Mouse (Mus musculus): ENCODE measurements around the gene Fgd4. TPM values are rescaled to one million over a fixed set of nuclear protein-coding genes. Genes with fewer than 3 reads are reported as not detected.
A peak's percentile ranks its signal among the peaks of the same experiment; 100 is the strongest.
"Not testable (repeated sequence)": the region's sequence is repeated elsewhere in the genome, so short reads cannot be mapped to it uniquely, and the experiment has no call there.

The Fgd4 gene
- polyA plus RNA-seq, 1 experiment from 2014 or later: 10.1 TPM

DNA sequence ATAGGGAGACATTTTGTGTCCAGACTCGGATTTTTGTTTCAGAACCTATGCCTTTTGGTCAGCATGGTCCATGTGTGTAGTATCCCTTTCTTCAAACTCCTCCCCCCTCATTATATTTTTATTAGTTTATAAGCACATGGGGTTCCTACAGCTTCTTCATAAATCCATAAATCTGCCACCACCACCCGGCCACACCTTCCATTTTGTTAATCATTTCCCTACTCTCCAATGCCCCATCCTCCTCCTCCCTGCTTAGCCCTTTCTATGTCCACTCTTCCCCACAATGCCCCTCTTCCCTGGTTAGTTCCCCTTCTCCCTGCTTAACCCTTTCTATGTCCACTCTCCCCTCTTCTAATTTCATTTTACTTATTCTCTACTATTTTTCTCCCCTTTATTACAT lies 99.4 kb downstream of the Fgd4 start:
- H3K36me3 ChIP-seq (ENCODE audit: control insufficient read depth, insufficient read depth, low read length): no peaks in the 10 kb centered on the region
- no peaks in the 10 kb centered on the region for H3K4me1 ChIP-seq (ENCODE audit: control insufficient read depth, insufficient read depth, low read length)
- no peak overlapping the region for H3K4me2 ChIP-seq (ENCODE audit: low read depth, severe bottlenecking)
- no peak overlapping the region for H3K4me3 ChIP-seq (ENCODE audit: low read depth, low read length)
- 76% methylated on average over 2 of the region's 2 CpGs for WGBS
- H3K9me3 ChIP-seq (ENCODE audit: control insufficient read depth, low read length): no peaks in the 10 kb centered on the region
- H3K9ac ChIP-seq (ENCODE audit: low read length): no peak overlapping the region
- DNase-seq (ENCODE audit: low spot score): no peak
- H3K27ac ChIP-seq (replicated peaks; ENCODE audit: low read depth, low read length): no peak overlapping the region
- no peak for ATAC-seq (ENCODE audit: insufficient number of reproducible peaks, low FRiP score, low TSS enrichment, low read depth)
- H3K27me3 ChIP-seq (ENCODE audit: control insufficient read depth, insufficient read depth, low read length): no peaks in the 10 kb centered on the region

DNA sequence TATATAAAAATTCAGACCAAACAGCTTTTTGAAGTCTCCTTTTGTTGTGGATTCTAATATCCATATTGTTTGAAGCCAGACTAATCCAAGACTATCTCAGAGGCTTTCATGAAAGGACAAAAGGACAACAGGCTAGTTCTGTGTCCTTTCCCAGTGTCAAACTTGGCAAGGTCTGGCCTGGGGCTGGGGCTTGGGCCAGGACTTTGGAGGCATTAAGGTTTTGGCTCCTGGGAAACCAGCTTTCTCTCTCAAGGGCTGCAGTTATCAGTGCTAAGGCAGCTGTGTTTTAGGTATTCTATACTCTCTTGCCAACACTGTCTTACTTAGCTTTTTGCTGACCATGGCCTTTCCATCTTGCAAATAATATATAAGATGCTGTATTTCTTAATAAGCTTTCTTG lies 101.6 kb downstream of the Fgd4 start:
- Histone ChIP-seq H3K9me3 (ENCODE audit: control insufficient read depth, low read length) (no peaks in the 10 kb centered on the region), H3K4me2 (ENCODE audit: low read depth, severe bottlenecking) (no peak overlapping the region), H3K4me3 (ENCODE audit: low read depth, low read length) (no peak overlapping the region), H3K36me3 (ENCODE audit: control insufficient read depth, insufficient read depth, low read length) (no peaks in the 10 kb centered on the region), H3K27me3 (ENCODE audit: control insufficient read depth, insufficient read depth, low read length) (no peaks in the 10 kb centered on the region), H3K4me1 (ENCODE audit: control insufficient read depth, insufficient read depth, low read length) (no peaks in the 10 kb centered on the region), H3K27ac (replicated peaks; ENCODE audit: low read depth, low read length) (no peak overlapping the region), H3K9ac (ENCODE audit: low read length) (no peak overlapping the region)
- no peak for DNase-seq (ENCODE audit: low spot score)
- ATAC-seq (ENCODE audit: insufficient number of reproducible peaks, low FRiP score, low TSS enrichment, low read depth): no peak

DNA sequence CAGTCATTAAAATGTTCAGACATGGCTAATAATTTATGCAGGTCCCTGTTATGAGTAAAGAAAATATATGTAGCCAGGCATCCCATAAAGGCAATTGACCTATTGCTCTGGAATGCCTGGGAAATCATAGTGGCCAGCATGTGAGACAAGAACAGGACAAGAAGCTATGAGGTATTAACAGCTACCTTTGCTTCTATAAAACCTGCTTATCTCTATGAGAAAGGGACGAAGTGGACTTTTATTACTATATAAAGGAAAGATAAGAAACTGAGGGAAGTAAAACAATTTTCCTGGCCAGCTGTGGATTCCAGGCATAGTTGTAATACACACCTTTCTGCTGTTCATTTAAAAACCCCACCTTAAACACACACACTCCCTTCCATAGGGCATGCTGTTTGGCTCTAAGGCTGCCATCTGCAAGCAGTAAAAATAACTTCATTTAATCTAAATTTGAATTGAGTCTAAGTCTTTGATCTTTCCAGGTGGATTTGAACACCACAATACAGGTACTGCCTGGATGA lies 114.8 kb downstream of the Fgd4 start:
- Histone ChIP-seq H3K36me3 (ENCODE audit: control insufficient read depth, insufficient read depth, low read length) (no peaks in the 10 kb centered on the region), H3K27ac (replicated peaks; ENCODE audit: low read depth, low read length) (no peak overlapping the region), H3K9me3 (ENCODE audit: control insufficient read depth, low read length) (no peaks in the 10 kb centered on the region), H3K4me3 (ENCODE audit: low read depth, low read length) (no peak overlapping the region), H3K4me1 (ENCODE audit: control insufficient read depth, insufficient read depth, low read length) (no peaks in the 10 kb centered on the region), H3K9ac (ENCODE audit: low read length) (no peak overlapping the region), H3K27me3 (ENCODE audit: control insufficient read depth, insufficient read depth, low read length) (no peaks in the 10 kb centered on the region), H3K4me2 (ENCODE audit: low read depth, severe bottlenecking) (no peak overlapping the region)
- ATAC-seq (ENCODE audit: insufficient number of reproducible peaks, low FRiP score, low TSS enrichment, low read depth): no peak
- whole genome bisulfite sequencing: 76% methylated on average over 1 of the region's 1 CpGs
- no peak for DNase-seq (ENCODE audit: low spot score)

DNA sequence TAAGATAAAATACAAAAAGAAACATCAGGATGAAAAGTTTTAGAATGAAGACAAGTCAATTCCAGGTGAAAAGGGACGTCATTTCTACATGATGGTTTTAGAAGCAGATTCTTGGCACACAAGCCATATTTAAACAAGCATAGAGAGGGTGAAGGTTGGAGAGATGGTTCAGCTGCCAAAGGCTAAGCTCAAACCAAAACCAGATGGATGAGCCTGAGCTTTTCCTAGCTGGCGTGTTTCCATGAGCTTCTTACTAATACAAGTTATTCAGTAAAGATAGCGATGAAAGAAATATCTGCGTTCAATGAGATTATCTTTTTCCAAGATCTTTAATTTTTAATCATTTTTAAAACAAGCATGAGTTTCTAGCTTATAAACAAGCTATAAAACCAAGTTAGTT lies 115.7 kb downstream of the Fgd4 start:
- no peak overlapping the region for H3K9ac ChIP-seq (ENCODE audit: low read length)
- ATAC-seq (ENCODE audit: insufficient number of reproducible peaks, low FRiP score, low TSS enrichment, low read depth) (no peak), DNase-seq (ENCODE audit: low spot score) (no peak)
- no peaks in the 10 kb centered on the region for H3K9me3 ChIP-seq (ENCODE audit: control insufficient read depth, low read length)
- H3K27me3 ChIP-seq (ENCODE audit: control insufficient read depth, insufficient read depth, low read length): no peaks in the 10 kb centered on the region
- H3K4me1 ChIP-seq (ENCODE audit: control insufficient read depth, insufficient read depth, low read length): no peaks in the 10 kb centered on the region
- no peaks in the 10 kb centered on the region for H3K36me3 ChIP-seq (ENCODE audit: control insufficient read depth, insufficient read depth, low read length)
- H3K4me3 ChIP-seq (ENCODE audit: low read depth, low read length): no peak overlapping the region
- H3K4me2 ChIP-seq (ENCODE audit: low read depth, severe bottlenecking): no peak overlapping the region
- no peak overlapping the region for H3K27ac ChIP-seq (replicated peaks; ENCODE audit: low read depth, low read length)
- 90% methylated on average over 4 of the region's 4 CpGs for WGBS

DNA sequence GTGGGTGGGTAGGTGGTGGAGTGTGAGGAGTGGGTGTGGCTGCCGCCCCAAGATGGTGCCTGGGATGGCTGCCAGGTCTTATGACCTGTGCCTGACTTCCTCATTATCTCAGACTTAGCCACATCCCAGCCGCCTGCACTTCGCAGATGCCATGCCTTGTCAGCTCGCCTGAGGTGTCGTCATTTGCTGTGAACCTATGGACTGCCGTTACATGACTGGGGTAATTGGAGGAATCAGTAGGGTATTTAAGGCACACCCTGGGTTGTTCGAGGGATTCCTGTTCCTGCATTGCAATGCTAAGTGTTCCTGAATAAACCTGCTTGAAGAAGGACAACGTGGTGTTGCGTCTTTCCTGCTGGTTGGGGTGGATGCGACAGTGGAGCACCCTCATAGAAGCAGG lies 126.9 kb downstream of the Fgd4 start:
- H3K9ac ChIP-seq (ENCODE audit: low read length); H3K27me3 ChIP-seq (ENCODE audit: control insufficient read depth, insufficient read depth, low read length); H3K4me3 ChIP-seq (ENCODE audit: low read depth, low read length); H3K4me1 ChIP-seq (ENCODE audit: control insufficient read depth, insufficient read depth, low read length); H3K4me2 ChIP-seq (ENCODE audit: low read depth, severe bottlenecking); DNase-seq (ENCODE audit: low spot score); H3K36me3 ChIP-seq (ENCODE audit: control insufficient read depth, insufficient read depth, low read length); H3K27ac ChIP-seq (replicated peaks; ENCODE audit: low read depth, low read length); ATAC-seq (ENCODE audit: insufficient number of reproducible peaks, low FRiP score, low TSS enrichment, low read depth); H3K9me3 ChIP-seq (ENCODE audit: control insufficient read depth, low read length): not testable (repeated sequence)
- WGBS: 93% methylated on average over 10 of the region's 10 CpGs

DNA sequence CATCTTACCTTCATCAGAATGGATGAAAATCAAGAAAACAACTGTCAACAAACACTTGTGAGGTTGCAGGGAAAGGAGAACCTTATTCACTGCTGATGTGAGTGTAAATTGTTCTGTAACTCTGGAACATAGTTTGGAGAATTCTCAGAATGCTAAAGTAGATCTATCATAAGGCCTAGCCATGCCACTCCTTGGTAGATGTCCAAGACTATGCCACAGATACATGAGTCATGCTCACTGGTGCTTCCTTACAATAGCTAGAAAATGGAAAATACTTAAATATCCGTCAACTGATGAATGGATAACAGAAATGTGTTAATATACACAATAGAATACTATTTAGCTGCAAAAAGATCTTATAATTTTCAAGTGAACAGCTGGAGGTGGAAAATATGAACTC lies 150.3 kb downstream of the Fgd4 start:
- Histone ChIP-seq H3K27ac (replicated peaks; ENCODE audit: low read depth, low read length) (no peak overlapping the region), H3K9me3 (ENCODE audit: control insufficient read depth, low read length) (no peaks in the 10 kb centered on the region), H3K36me3 (ENCODE audit: control insufficient read depth, insufficient read depth, low read length) (no peaks in the 10 kb centered on the region), H3K27me3 (ENCODE audit: control insufficient read depth, insufficient read depth, low read length) (no peaks in the 10 kb centered on the region), H3K4me3 (ENCODE audit: low read depth, low read length) (no peak overlapping the region), H3K4me2 (ENCODE audit: low read depth, severe bottlenecking) (no peak overlapping the region), H3K9ac (ENCODE audit: low read length) (no peak overlapping the region), H3K4me1 (ENCODE audit: control insufficient read depth, insufficient read depth, low read length) (no peaks in the 10 kb centered on the region)
- no peak for DNase-seq (ENCODE audit: low spot score)
- ATAC-seq (ENCODE audit: insufficient number of reproducible peaks, low FRiP score, low TSS enrichment, low read depth): no peak
- 85% methylated on average over 1 of the region's 1 CpGs for WGBS

DNA sequence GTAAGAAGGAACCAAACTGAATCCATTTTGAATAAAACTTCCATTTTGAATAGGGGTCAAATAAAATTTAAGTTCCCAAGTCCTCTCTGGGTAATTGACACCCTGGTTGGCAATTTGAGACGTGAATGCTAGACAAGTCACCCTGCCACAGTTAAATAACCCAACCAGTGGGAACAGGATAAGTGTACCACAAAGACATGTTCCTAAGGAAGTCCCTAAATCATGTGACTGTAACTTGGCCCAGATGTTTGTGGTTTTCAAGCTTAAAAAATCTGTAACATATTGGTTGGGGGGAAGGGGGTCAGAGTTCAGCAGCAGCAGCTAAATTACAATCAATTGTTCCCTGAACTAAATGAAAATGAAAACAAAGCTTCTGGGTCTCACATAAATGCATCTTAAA lies 161.9 kb downstream of the Fgd4 start:
- Histone ChIP-seq H3K27me3 (ENCODE audit: control insufficient read depth, insufficient read depth, low read length) (no peaks in the 10 kb centered on the region), H3K27ac (replicated peaks; ENCODE audit: low read depth, low read length) (no peak overlapping the region), H3K36me3 (ENCODE audit: control insufficient read depth, insufficient read depth, low read length) (no peaks in the 10 kb centered on the region), H3K4me2 (ENCODE audit: low read depth, severe bottlenecking) (no peak overlapping the region), H3K4me3 (ENCODE audit: low read depth, low read length) (no peak overlapping the region), H3K9ac (ENCODE audit: low read length) (no peak overlapping the region), H3K9me3 (ENCODE audit: control insufficient read depth, low read length) (no peaks in the 10 kb centered on the region), H3K4me1 (ENCODE audit: control insufficient read depth, insufficient read depth, low read length) (no peaks in the 10 kb centered on the region)
- 11% methylated on average over 1 of the region's 1 CpGs for WGBS
- ATAC-seq (ENCODE audit: insufficient number of reproducible peaks, low FRiP score, low TSS enrichment, low read depth): no peak; the same call in 1 of the 2 replicates
- peak; percentile 22 for DNase-seq (ENCODE audit: low spot score)

DNA sequence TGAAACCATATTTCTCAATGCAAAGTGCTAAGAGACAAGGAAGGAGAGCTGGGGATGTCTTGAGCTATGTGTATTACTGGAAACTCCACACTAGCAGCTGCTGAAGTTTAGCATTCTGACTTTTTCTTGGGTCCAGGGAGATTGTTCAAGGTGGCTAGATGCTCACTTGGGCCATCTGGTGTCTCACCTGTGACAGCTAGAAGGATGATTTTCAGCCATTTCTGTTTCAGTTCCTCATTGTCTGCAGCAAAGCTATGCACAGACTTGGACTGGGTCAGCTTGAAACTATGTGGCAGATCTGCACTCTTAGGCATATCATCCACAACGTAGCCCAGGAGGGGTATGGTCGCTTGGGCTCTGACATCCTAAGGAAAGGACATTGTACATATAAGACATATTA lies 177.9 kb downstream of the Fgd4 start:
- H3K9me3 ChIP-seq (ENCODE audit: control insufficient read depth, low read length): no peaks in the 10 kb centered on the region
- 96% methylated on average over 2 of the region's 2 CpGs for WGBS
- no peak overlapping the region for H3K9ac ChIP-seq (ENCODE audit: low read length)
- no peaks in the 10 kb centered on the region for H3K27me3 ChIP-seq (ENCODE audit: control insufficient read depth, insufficient read depth, low read length)
- no peak overlapping the region for H3K4me2 ChIP-seq (ENCODE audit: low read depth, severe bottlenecking)
- H3K36me3 ChIP-seq (ENCODE audit: control insufficient read depth, insufficient read depth, low read length): no peaks in the 10 kb centered on the region
- H3K4me3 ChIP-seq (ENCODE audit: low read depth, low read length): no peak overlapping the region
- no peak overlapping the region for H3K27ac ChIP-seq (replicated peaks; ENCODE audit: low read depth, low read length)
- DNase-seq (ENCODE audit: low spot score): no peak
- H3K4me1 ChIP-seq (ENCODE audit: control insufficient read depth, insufficient read depth, low read length): no peaks in the 10 kb centered on the region
- ATAC-seq (ENCODE audit: insufficient number of reproducible peaks, low FRiP score, low TSS enrichment, low read depth): no peak

DNA sequence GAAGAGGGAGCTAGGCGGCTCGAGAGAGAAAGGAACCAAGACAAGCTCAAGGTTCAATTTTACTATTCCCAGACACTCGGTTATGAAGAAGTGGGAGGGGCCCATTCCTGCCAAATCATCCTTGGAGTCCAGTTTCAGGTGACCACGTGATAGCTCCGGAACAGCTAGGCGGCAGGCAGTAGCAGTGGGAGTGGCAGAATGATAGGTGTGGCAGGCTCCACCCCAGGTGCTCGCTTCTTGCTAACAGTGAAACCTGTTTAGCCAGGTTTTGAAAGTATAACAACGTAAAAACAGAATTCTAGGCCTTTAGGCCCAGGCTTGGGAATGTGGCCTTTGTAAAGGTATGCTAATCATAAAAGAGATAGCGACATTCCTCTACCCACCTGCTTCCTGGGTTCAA lies 233.1 kb downstream of the Fgd4 start:
- ATAC-seq (ENCODE audit: insufficient number of reproducible peaks, low FRiP score, low TSS enrichment, low read depth); DNase-seq (ENCODE audit: low spot score): not testable (repeated sequence)
- WGBS: 62% methylated on average over 8 of the region's 9 CpGs

More for the DNA sequence above, 233.1 kb downstream of the Fgd4 start:
- H3K4me2 ChIP-seq (ENCODE audit: low read depth, severe bottlenecking); H3K9ac ChIP-seq (ENCODE audit: low read length); H3K27ac ChIP-seq (replicated peaks; ENCODE audit: low read depth, low read length); H3K9me3 ChIP-seq (ENCODE audit: control insufficient read depth, low read length); H3K27me3 ChIP-seq (ENCODE audit: control insufficient read depth, insufficient read depth, low read length); H3K4me3 ChIP-seq (ENCODE audit: low read depth, low read length); H3K36me3 ChIP-seq (ENCODE audit: control insufficient read depth, insufficient read depth, low read length); H3K4me1 ChIP-seq (ENCODE audit: control insufficient read depth, insufficient read depth, low read length): not testable (repeated sequence)
